Mouse (Mus musculus): ENCODE data around the gene Rhot2.

Rhot2 gene

GRCm38 (mm10) chr17:25844396-25844901, at the start of gene Rhot2:
Gene Rhot2, minus strand, starts transcription at chr17:25844851.
- DNase-seq: peak; percentile 96 to 97

- DNase-seq: peak; percentile 76 to 83
Measured at GRCm38 (mm10) chr17:25893975-25894617, 49.4 kb upstream of the Rhot2 start.

- no peak for DNase-seq
Measured at GRCm38 (mm10) chr17:25888837-25889236, 44.2 kb upstream of the Rhot2 start.

- no peak for DNase-seq
Measured at GRCm38 (mm10) chr17:25887467-25887866, 42.8 kb upstream of the Rhot2 start.

- DNase-seq: no peak
Measured at GRCm38 (mm10) chr17:25886806-25887205, 42.2 kb upstream of the Rhot2 start.

GRCm38 (mm10) chr17:25885636-25886035, 41.0 kb upstream of the Rhot2 start:
- DNase-seq: peak in 1 of 2 experiments; percentile 56

DNA sequence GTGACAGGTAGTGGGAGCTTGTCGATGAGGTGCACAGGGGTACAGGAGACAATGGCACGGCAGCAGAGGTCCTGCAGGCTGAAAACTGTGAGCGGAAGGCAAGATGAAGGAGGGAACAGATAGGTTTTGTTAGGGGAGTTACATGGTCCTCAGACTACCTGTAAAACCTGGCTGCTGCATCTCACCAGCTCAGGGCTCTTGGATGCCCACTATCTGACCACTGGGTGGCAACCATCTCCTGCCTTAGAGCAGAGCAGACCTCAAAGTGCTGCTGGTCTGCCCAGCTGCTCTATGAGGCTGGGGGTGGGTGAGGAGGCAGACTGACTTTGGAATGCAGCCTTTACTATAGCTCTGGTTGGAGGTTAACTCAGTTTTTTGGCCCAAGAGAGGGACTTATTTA, 39.2 kb upstream of the Rhot2 start:
- DNase-seq: no peak

- DNase-seq: no peak
Measured at GRCm38 (mm10) chr17:25883268-25883667, 38.6 kb upstream of the Rhot2 start.

- no peak for DNase-seq
Measured at GRCm38 (mm10) chr17:25882306-25882705, 37.7 kb upstream of the Rhot2 start.

DNA sequence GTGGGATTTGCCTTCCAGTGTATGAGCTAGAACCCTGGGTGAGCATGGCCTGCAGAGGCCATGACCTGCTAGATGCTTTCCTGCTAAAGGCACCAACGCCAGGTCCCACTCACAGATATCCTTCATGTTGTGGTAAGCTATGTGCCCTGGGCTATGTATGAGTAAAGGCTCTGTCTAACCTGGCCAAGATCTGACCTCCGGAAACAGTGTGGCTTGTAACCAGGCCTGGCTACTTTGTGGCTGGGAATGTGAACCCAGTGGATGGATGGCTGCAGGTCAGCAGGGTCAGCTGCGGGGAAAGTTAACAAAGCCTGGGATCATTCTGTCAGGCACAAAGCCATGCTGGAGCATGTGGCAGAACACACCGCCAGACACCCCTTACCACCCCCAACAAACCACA, 37.0 kb upstream of the Rhot2 start:
- DNase-seq: no peak

DNA sequence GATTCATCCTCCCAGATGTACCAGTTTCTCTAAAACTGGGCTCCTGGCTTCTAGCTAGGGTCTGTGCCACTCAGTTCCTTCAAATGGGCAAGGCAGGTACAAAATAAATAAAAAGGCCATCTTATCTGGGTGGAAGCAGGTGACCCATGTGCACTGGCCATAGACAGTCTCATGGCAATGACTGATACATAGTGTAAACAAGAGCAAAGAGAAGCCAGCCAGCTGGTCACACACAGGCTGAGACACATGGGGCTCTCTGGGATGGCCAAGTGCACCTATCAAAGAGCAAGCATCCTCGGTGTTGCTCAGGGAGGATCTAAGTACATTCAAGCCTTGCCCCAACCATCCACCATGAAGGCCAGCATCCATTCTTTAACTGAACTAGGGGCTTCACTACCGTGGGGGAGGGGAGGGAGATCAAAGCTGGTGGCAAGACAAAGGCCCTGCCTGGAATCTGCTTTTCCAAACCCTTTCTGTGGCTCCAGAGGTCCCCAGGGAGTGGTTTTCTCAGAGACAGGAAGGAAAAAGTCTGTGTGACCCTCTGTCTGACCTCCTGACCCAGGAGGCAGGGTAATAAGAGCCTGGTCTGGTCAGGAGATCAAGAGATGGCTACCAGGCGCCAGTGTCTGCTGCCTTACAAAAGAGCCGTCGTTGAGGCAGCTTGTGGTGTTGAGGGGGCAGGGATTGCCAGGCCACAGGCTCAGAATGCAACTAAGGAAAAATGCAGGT, 36.4 kb upstream of the Rhot2 start:
- peak in 1 of 2 experiments; percentile 33 for DNase-seq

DNA sequence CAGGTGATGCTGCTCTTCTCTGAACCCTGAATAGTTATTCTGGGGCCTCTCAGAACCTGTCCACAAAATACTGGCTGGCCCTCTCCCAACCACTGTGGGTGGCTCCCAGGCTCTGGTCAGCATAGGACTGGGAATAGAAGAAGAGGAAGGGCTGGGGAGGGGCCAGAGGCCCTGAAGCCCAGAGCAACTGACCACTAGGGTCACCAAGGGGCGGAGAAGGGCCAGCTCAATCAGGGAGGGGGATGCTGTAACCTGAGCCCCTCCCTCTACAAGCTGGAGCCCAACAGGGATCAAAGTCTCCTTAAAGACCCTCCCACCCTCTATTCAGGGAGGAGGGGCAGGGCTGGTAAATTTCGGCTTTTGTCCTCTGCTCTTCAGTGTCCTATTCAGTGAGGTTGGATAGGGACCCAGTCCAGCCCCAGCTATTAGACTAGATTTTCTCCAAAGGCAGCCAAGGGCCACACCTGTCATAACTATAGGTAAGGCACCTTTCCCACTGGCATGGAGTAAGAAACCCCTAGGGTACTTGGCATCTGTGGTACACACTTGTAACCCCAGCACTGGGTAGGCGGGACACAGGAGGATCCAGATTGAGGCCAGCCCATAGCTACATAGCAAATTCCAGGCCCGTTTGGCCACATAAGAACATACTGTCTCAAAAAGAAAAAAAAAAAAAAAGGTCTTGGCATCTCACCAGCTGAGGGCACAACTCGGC, 35.7 kb upstream of the Rhot2 start, which contains the start of gene Wfikkn1:
Wfikkn1 (minus strand) TSS at position 663 of the 715 bp plus-strand sequence.
- DNase-seq: no peak

DNA sequence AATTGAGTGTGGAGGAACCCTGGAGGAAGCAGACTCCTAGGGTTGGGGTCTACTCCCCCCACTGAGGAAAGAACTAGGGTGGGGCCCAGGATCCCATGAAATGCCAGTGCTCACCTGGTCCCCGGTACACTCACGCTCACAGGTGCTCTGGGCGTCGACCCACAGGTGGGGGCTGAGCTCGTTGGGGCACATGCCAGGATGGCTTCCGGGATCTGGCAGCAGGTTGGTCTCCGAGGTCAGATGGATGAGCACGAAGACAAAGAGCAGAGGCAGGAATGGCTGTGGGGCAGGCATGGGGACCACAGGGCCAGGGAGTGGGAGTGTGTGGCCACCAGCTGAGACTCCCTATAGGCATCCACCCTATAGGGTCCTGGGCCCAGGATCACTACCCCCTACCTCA, 35.1 kb upstream of the Rhot2 start:
- DNase-seq: no peak

GRCm38 (mm10) chr17:25879261-25879660, 34.6 kb upstream of the Rhot2 start:
- DNase-seq: peak; percentile 68 to 72

- no peak for DNase-seq
Measured at GRCm38 (mm10) chr17:25878611-25879180, 34.0 kb upstream of the Rhot2 start.

DNA sequence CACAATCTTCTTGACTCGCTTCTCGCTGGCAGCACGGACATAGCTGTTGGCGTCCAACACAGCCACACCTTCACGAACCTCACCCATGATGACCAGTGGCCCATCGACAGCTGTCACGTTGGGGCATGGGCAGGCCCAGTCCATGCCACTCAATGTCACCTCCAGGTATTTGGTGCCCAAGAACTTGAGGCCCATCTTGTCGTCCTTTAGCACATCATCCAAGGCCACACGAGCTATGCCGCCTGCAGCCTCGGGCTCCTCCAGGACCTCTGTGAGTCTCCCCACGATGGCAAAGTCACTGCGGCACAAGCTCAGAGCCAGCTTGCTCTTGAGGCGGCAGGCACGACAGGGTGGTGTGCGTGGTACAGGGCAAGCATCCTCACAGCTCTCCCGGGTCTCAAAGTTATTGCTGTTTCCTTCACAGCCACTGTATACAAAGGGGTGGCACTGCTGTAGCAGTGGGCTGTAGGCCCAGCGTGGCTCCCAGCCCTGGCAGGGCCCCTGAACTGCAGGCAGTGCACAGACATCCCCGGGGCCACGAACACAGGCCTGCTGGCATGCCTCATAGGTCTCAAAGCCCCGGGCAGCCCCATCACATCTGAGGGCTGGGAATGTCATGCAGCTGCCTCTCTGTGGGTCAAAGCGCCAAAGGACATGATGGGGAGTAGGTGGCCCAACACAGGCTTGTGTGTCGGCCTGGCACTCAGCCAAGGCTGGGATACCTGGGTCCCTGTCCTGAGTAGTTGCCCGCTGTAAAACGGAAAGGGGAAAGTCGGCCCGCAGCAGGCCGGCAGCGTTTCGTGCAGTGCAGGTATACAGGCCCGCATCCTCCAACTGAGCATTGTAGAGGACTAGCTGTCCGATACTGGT, 33.3 kb upstream of the Rhot2 start:
- no peak for DNase-seq

GRCm38 (mm10) chr17:25877025-25877424, 32.4 kb upstream of the Rhot2 start:
- no peak for DNase-seq

GRCm38 (mm10) chr17:25876347-25876915, 31.8 kb upstream of the Rhot2 start:
- DNase-seq: peak; percentile 41 to 61

- peak; percentile 92 to 95 for DNase-seq
Measured at GRCm38 (mm10) chr17:25875171-25876136, 30.8 kb upstream of the Rhot2 start.

DNA sequence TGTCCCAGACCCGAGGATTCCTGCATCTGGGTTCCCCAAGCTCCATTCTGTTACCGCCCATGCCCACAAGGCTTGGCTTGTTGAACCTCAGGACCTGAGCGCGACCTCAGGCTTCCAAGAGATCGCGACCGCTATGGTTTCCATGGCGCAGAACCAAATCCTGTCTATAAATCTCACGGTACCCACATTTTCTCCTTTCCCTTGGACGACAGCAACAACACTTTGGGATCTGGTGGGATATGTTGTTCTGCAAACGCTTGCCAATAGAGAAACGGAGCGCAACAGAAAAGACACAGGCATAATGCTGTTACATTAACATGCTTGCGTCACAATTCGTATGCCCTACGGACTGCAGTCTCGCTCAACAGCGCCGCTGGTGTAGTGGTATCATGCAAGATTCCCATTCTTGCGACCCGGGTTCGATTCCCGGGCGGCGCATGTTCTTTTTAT, 30.1 kb upstream of the Rhot2 start, which contains the start of gene Mettl26:
Mettl26 (plus strand) TSS at position 354 of the 450 bp plus-strand sequence.
- DNase-seq: peak; percentile 95 to 97

Measured in kidney, postnatal 4 days (tissue).